Mouse (Mus musculus) midbrain, embryonic 14.5 days (tissue): ENCODE results near the gene Dpp6. TPM values are rescaled to one million over a fixed set of nuclear protein-coding genes. Genes with fewer than 3 reads are reported as not detected.
A peak's percentile ranks its signal among the peaks of the same experiment; 100 is the strongest.

ENCODE experiments used
- ATAC-seq: fragments of 200-750 bp; cut with Nextera tagmentation; 2 replicates; pipeline ENCODE4 v1.8.0; 2017; ENCODE audit warnings: moderate number of reproducible peaks, moderate library complexity; ENCODE audit not compliant: low FRiP score, low TSS enrichment
- DNase-seq: peaks from one replicate; pipeline ENCODE4 v3.0.0-alpha.2; 2015
- H3K27ac ChIP-seq: fragments of 300-500 bp; sonication (generic); replicated peaks from 2 replicates; pipeline ENCODE4 v1.5.1; 2014; ENCODE audit warnings: mild to moderate bottlenecking, low read depth, low read length, moderate library complexity
- H3K27me3 ChIP-seq: fragments of 300-500 bp; sonication (generic); 2 replicates; pipeline ENCODE4 v1.6.1; 2014; ENCODE audit warnings: low read length, control low read depth, mixed read lengths; ENCODE audit not compliant: control insufficient read depth, insufficient read depth
- H3K36me3 ChIP-seq: fragments of 300-500 bp; sonication (generic); 2 replicates; pipeline ENCODE4 v1.6.1; 2014; ENCODE audit warnings: low read length, control low read depth; ENCODE audit not compliant: control insufficient read depth, insufficient read depth
- H3K4me1 ChIP-seq: fragments of 300-500 bp; sonication (generic); 2 replicates; pipeline ENCODE4 v1.6.1; 2014; ENCODE audit warnings: mild to moderate bottlenecking, antibody characterized with exemption, low read length, control low read depth; ENCODE audit not compliant: control insufficient read depth, insufficient read depth
- H3K4me2 ChIP-seq: fragments of 300-500 bp; sonication (generic); 2 replicates; pipeline ENCODE4 v1.6.1; 2014; ENCODE audit warnings: mild to moderate bottlenecking, low read length, moderate library complexity
- H3K4me3 ChIP-seq: fragments of 300-500 bp; sonication (generic); replicated peaks from 2 replicates; pipeline ENCODE4 v1.5.1; 2014; ENCODE audit warnings: low read depth, low read length
- H3K9ac ChIP-seq: fragments of 300-500 bp; sonication (generic); replicated peaks from 2 replicates; pipeline ENCODE4 v1.6.1; 2014; ENCODE audit warnings: mild to moderate bottlenecking, low read length, moderate library complexity
- H3K9me3 ChIP-seq: fragments of 300-500 bp; sonication (generic); 2 replicates; pipeline ENCODE4 v1.6.1; 2016; ENCODE audit warnings: low read length, control low read depth, mixed read lengths; ENCODE audit not compliant: control insufficient read depth
- whole genome bisulfite sequencing: fragments of 180-500 bp; shearing (Covaris S2); extraction: QIAGEN DNeasy Blood & Tissue Kit; methylation state at CpG from one replicate; pipeline ENCODE4 v1.1.7; 2014; 5-methylcytosine and 5-hydroxymethylcytosine counted together
- polyA plus RNA-seq: library from polyadenylated mRNA; unstranded; fragments of >200 nt; fragmentation: Nextera tagmentation; extraction: Ambion mirVana; gene quantifications from 2 replicates; pipeline ENCODE4 v1.2.1, GENCODE M21; 2014

Dpp6 gene
- polyA plus RNA-seq, 1 experiment from 2014 or later = 72.6 TPM

DNA sequence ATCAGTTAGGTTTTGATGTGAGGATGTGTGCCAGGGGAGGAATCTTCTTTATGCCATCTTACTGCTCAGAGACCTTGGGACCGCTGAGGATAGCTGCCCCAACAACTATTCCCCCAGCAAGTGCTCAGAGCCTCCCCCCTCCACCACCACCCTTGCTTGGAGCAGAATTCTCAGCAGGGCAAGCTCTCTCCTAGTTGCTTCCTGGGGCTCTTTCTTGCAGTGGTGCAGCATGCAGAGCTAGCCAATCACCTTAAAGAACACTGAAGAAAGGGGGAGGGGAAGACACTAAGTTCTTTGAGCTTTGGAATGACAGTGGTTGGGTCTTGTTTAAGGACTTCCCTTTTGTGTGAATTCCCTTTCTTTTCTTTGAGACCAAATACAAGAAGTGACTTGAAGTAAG is 168.1 kb downstream of the Dpp6 start:
- no peak for ATAC-seq
- Histone ChIP-seq H3K4me1 (no peaks in the 10 kb centered on the region), H3K36me3 (no peaks in the 10 kb centered on the region), H3K9ac (no peak overlapping the region), H3K27ac (no peak overlapping the region), H3K4me3 (no peak overlapping the region), H3K9me3 (no peaks in the 10 kb centered on the region), H3K27me3 (no peaks in the 10 kb centered on the region), H3K4me2 (no peak overlapping the region)
- WGBS = 13% methylated on average over 1 of the region's 1 CpGs
- DNase-seq = no peak

GRCm38 (mm10) chr5:26991587-26991986 is 174.6 kb downstream of the Dpp6 start:
- peak; percentile 73 for ATAC-seq
- peak; percentile 32 for DNase-seq
- no peaks in the 10 kb centered on the region for H3K9me3 ChIP-seq
- no peaks in the 10 kb centered on the region for H3K36me3 ChIP-seq
- 8% methylated on average over 2 of the region's 2 CpGs for WGBS
- no peak overlapping the region for H3K9ac ChIP-seq
- peaks cover 6% of the 10 kb centered on the region; the same call in 1 of the 2 replicates for H3K4me1 ChIP-seq
- no peak overlapping the region for H3K27ac ChIP-seq
- no peaks in the 10 kb centered on the region for H3K27me3 ChIP-seq
- no peak overlapping the region for H3K4me2 ChIP-seq
- no peak overlapping the region for H3K4me3 ChIP-seq

- no peaks in the 10 kb centered on the region for H3K36me3 ChIP-seq
- DNase-seq = no peak
- no peaks in the 10 kb centered on the region for H3K4me1 ChIP-seq
- H3K9me3 ChIP-seq = no peaks in the 10 kb centered on the region
- no peak overlapping the region for H3K4me3 ChIP-seq
- ATAC-seq = no peak
- no peaks in the 10 kb centered on the region for H3K27me3 ChIP-seq
- H3K27ac ChIP-seq = no peak overlapping the region
- no peak overlapping the region for H3K9ac ChIP-seq
- 96% methylated on average over 7 of the region's 7 CpGs for WGBS
- H3K4me2 ChIP-seq = no peak overlapping the region
Measured at GRCm38 (mm10) chr5:27003537-27003936, 186.5 kb downstream of the Dpp6 start.

DNA sequence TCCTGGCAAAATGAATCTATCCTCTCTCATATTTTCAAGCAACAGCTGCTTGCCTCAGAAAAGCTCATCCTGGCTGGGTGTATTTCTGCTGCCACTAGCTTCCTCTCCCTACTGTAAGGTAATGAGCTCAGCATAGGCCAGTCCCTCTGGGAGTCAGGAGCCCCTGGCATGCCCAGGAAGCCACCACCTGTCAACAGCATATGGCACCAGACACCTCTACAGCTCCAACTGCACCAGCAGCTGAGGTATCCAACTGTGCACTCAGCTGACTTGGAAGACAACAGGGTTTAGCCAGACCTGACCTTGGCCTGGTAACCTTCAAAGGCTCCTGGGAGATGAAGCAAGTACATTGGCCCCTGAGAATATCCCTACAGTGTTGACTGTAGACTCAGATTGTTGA is 192.2 kb downstream of the Dpp6 start:
- Histone ChIP-seq H3K4me1 (no peaks in the 10 kb centered on the region), H3K27me3 (no peaks in the 10 kb centered on the region), H3K36me3 (no peaks in the 10 kb centered on the region), H3K9ac (no peak overlapping the region), H3K27ac (no peak overlapping the region), H3K4me2 (no peak overlapping the region), H3K9me3 (no peaks in the 10 kb centered on the region), H3K4me3 (no peak overlapping the region)
- ATAC-seq (no peak), DNase-seq (no peak)

DNA sequence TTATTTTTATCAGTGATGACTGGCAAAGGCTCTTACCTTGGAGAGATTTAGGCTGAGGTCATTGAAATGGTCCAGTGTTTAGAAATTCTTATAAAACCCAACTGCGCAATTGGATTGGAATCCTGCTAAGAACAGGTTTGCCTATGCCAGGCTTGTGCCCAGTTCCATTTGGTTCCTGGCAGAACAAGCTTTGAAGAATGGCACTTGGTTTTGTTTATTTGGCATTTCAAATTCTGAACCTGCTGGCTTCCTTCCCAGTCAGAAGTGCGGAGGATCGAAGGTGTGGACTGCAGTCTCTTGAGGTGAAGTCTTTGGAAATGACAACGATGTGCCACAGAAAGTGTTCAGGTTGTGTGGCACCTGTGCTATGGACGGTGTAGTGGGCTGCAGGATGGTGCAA is 193.6 kb downstream of the Dpp6 start:
- H3K27ac ChIP-seq = no peak overlapping the region
- no peaks in the 10 kb centered on the region for H3K4me1 ChIP-seq
- H3K4me3 ChIP-seq = no peak overlapping the region
- H3K9ac ChIP-seq = no peak overlapping the region
- WGBS = 93% methylated on average over 5 of the region's 5 CpGs
- DNase-seq (no peak), ATAC-seq (no peak)
- no peaks in the 10 kb centered on the region for H3K27me3 ChIP-seq
- no peak overlapping the region for H3K4me2 ChIP-seq
- no peaks in the 10 kb centered on the region for H3K36me3 ChIP-seq
- H3K9me3 ChIP-seq = no peaks in the 10 kb centered on the region

DNA sequence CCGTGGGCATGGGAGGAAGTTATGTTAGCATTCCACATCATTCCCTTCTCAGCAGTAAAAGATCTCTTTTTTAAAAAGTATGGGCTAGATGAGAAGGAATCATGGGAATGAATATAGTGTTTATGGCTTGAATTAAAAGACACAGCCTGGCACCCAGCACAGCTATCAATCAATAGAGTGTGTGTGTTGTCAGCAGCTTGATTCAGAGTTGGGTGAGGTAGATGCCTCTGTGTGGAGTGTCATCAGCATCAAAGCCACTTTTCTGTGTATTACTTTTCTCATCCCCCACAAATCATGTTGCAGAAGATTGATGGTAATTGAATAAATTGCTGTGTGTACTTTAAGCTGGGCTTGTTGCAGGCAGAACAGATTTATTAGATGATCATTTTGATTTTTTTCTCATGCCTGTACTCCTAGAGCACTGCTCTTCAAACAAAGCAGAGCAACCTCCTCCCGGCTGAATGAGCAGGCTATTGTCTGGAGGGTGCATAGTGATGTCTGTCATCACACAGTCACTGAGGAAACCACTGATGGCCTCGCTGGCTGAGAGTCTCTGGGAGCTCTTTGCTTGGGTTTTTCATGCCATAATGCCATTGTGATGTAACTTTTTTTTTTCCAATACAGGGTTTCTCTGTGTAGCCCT is 201.4 kb downstream of the Dpp6 start:
- no peak overlapping the region for H3K9ac ChIP-seq
- H3K27ac ChIP-seq = no peak overlapping the region; the same call in 1 of the 2 replicates
- H3K27me3 ChIP-seq = no peaks in the 10 kb centered on the region
- 39% methylated on average over 3 of the region's 3 CpGs for WGBS
- H3K36me3 ChIP-seq = no peaks in the 10 kb centered on the region
- no peak for ATAC-seq
- no peak for DNase-seq
- no peak overlapping the region for H3K4me2 ChIP-seq
- H3K4me1 ChIP-seq = no peaks in the 10 kb centered on the region
- H3K9me3 ChIP-seq = no peaks in the 10 kb centered on the region
- no peak overlapping the region for H3K4me3 ChIP-seq

DNA sequence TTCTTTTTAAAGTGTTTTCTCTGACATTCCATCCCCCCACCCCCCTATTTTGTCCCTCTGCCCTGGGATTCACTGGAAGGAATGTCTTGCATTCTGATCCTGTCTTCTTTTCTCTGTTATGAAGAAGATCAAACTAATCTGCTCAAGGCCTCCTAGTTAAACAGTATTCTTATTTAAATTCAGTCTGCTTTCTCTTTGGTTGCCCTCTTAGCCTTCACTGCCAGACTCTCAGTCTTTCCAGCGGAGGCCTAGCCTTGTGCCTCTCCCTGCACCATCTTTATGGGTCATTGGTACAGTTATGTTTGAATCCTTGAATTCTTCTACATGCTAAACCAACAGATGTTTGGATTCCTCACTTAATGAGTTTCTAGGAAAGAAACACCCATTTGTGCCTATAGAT is 211.6 kb downstream of the Dpp6 start:
- WGBS = 20% methylated on average over 1 of the region's 1 CpGs
- ATAC-seq (no peak), DNase-seq (no peak)
- no peak overlapping the region for H3K4me2 ChIP-seq
- H3K9ac ChIP-seq = no peak overlapping the region
- H3K36me3 ChIP-seq = no peaks in the 10 kb centered on the region
- no peaks in the 10 kb centered on the region for H3K9me3 ChIP-seq
- no peaks in the 10 kb centered on the region for H3K4me1 ChIP-seq
- H3K4me3 ChIP-seq = no peak overlapping the region
- no peaks in the 10 kb centered on the region for H3K27me3 ChIP-seq
- H3K27ac ChIP-seq = no peak overlapping the region

DNA sequence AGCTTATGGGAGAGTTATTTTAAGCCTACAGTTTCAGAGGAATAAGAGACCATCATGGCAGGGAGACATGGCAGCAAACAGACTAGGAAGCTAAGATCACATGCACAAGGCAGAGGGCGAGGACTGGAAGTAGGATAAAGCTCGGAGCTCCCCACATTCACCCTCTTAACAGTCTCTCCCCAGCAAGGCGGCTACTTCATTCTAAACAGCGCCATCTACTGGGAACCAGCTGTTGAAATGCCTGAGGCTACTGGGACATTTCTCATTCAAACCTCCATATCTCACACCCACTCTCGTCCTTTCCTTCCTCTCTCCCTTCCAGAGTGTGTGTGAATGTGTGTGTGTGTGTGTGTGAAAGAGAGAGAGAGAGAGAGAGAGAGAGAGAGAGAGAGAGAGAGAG is 212.8 kb downstream of the Dpp6 start:
- no peaks in the 10 kb centered on the region for H3K4me1 ChIP-seq
- H3K27me3 ChIP-seq = no peaks in the 10 kb centered on the region
- no peaks in the 10 kb centered on the region for H3K36me3 ChIP-seq
- H3K4me2 ChIP-seq = no peak overlapping the region
- no peak overlapping the region for H3K9ac ChIP-seq
- no peak overlapping the region for H3K4me3 ChIP-seq
- no peak overlapping the region for H3K27ac ChIP-seq
- DNase-seq (peak; percentile 70), ATAC-seq (no peak)
- WGBS = 20% methylated on average over 5 of the region's 5 CpGs
- no peaks in the 10 kb centered on the region for H3K9me3 ChIP-seq

DNA sequence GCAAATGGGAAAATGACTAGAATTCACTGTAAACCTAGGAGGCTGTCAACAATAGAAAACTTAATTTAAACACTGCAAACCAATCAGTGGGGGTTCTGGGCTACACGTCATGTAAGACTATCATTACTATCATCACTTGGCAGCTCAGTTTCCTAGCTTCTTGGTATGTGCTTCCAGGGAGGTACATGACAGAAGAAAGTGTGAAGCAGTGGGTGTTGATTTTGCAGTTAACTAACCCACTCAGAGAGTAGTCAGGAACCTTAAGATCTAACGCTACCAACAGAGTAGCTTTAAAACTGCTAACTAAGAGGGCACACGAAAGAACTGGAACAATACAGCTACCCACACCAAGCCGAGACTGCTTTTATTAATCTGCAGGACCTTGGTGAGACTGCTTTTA is 217.9 kb downstream of the Dpp6 start:
- H3K36me3 ChIP-seq = no peaks in the 10 kb centered on the region
- H3K9ac ChIP-seq = no peak overlapping the region
- ATAC-seq (no peak), DNase-seq (no peak)
- H3K4me2 ChIP-seq = no peak overlapping the region
- H3K27ac ChIP-seq = no peak overlapping the region
- no peak overlapping the region for H3K4me3 ChIP-seq
- no peaks in the 10 kb centered on the region for H3K4me1 ChIP-seq
- no peaks in the 10 kb centered on the region for H3K27me3 ChIP-seq
- no peaks in the 10 kb centered on the region for H3K9me3 ChIP-seq
- 69% methylated on average over 4 of the region's 4 CpGs for WGBS
